Mouse (Mus musculus) heart, embryonic 15.5 days (tissue): ENCODE measurements around the gene Rbm25. TPM values are rescaled to one million over a fixed set of nuclear protein-coding genes. Genes with fewer than 3 reads are reported as not detected.
"Not testable (repeated sequence)": the region's sequence is repeated elsewhere in the genome, so short reads cannot be mapped to it uniquely, and the experiment has no call there.

Source experiments
- ATAC-seq: fragments of 200-750 bp; cut with Nextera tagmentation; replicated peaks from 2 replicates; pipeline ENCODE4 v1.8.0; 2017; ENCODE audit warnings: low read depth, moderate TSS enrichment; ENCODE audit not compliant: insufficient number of reproducible peaks, insufficient read depth, low FRiP score
- H3K27ac ChIP-seq: fragments of 300-500 bp; sonication (generic); 2 replicates; pipeline ENCODE4 v1.5.1; 2015; ENCODE audit warnings: mild to moderate bottlenecking, inconsistent platforms
- H3K27me3 ChIP-seq: fragments of 300-500 bp; sonication (generic); 2 replicates; pipeline ENCODE4 v1.6.1; 2015; ENCODE audit warnings: inconsistent platforms
- H3K36me3 ChIP-seq: fragments of 300-500 bp; sonication (generic); 2 replicates; pipeline ENCODE4 v1.6.1; 2015; ENCODE audit warnings: mild to moderate bottlenecking, inconsistent platforms
- H3K4me1 ChIP-seq: fragments of 300-500 bp; sonication (generic); replicated peaks from 2 replicates; pipeline ENCODE4 v1.6.1; 2015; ENCODE audit warnings: inconsistent platforms
- H3K4me2 ChIP-seq: fragments of 300-500 bp; sonication (generic); 2 replicates; pipeline ENCODE4 v1.6.1; 2015; ENCODE audit warnings: inconsistent platforms, mild to moderate bottlenecking, moderate library complexity
- H3K4me3 ChIP-seq: fragments of 300-500 bp; sonication (generic); 2 replicates; pipeline ENCODE4 v1.5.1; 2015; ENCODE audit warnings: mild to moderate bottlenecking, inconsistent platforms
- H3K9ac ChIP-seq: fragments of 300-500 bp; sonication (generic); 2 replicates; pipeline ENCODE4 v1.6.1; 2015; ENCODE audit warnings: mild to moderate bottlenecking, inconsistent platforms
- H3K9me3 ChIP-seq: fragments of 300-500 bp; sonication (generic); replicated peaks from 2 replicates; pipeline ENCODE4 v1.6.1; 2016; ENCODE audit warnings: inconsistent platforms
- WGBS: fragments of 180-500 bp; shearing (Covaris S2); methylation state at CpG from one replicate; pipeline ENCODE4 v1.1.7; 2015; ENCODE audit warnings: mixed read lengths; 5-methylcytosine and 5-hydroxymethylcytosine counted together
- polyA plus RNA-seq: library from polyadenylated mRNA; unstranded; fragments of >200 nt; fragmentation: Nextera tagmentation; extraction: Ambion mirVana; gene quantifications from 2 replicates; pipeline ENCODE4 v1.2.1, GENCODE M21; 2015

Gene Rbm25
- polyA plus RNA-seq, 1 experiment from 2014 or later = 156 TPM

DNA sequence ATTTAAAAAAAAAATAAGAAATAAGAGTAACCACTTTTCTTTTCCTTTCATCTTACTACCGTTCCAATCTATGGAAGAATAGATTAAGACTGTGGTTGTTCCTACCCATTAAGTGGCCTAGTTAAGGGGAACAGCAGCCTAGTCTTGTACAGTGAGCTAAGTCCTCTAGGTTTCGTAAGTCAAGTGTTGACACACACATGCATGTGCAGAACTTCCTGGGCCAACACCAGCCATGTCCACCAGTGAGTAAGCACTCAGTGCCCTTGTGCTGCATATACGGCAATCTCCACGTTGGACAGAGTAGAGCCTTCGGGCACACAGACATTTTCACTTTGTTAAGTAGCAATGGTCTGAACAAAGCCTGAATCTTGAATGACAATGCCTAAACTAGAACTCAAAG lies 13.8 kb upstream of the Rbm25 start:
- H3K4me1 ChIP-seq = no peaks in the 10 kb centered on the region
- no peak overlapping the region for H3K9ac ChIP-seq
- 91% methylated on average over 5 of the region's 5 CpGs for WGBS
- ATAC-seq = no peak
- no peak overlapping the region for H3K4me3 ChIP-seq
- no peaks in the 10 kb centered on the region for H3K36me3 ChIP-seq
- H3K27ac ChIP-seq = no peak overlapping the region
- no peak overlapping the region for H3K4me2 ChIP-seq
- H3K9me3 ChIP-seq = no peaks in the 10 kb centered on the region
- H3K27me3 ChIP-seq = no peaks in the 10 kb centered on the region

DNA sequence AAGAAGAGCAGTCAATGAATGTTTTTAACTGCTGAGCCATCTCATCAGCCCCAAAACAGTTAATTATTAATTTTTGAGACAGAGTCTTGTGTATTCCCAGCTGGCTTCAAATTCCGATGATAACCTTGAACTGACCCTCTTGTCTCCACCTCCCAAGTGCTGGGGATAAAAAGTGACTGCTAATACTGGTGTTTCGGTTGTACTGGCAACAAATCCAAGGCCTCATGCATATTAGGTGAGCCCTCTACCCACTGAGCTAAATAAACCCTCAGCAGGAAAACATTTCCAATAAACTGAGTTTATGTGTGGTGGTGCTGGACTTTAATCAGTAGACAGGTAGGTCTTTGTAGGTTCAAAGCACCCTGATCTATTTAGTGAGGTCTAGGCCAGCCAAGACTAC lies 12.1 kb upstream of the Rbm25 start:
- Histone ChIP-seq H3K27me3 (no peaks in the 10 kb centered on the region), H3K9ac (no peak overlapping the region), H3K9me3 (no peaks in the 10 kb centered on the region), H3K4me1 (no peaks in the 10 kb centered on the region), H3K27ac (no peak overlapping the region), H3K4me2 (no peak overlapping the region), H3K36me3 (no peaks in the 10 kb centered on the region), H3K4me3 (no peak overlapping the region)
- 72% methylated on average over 2 of the region's 2 CpGs for WGBS
- ATAC-seq = no peak

DNA sequence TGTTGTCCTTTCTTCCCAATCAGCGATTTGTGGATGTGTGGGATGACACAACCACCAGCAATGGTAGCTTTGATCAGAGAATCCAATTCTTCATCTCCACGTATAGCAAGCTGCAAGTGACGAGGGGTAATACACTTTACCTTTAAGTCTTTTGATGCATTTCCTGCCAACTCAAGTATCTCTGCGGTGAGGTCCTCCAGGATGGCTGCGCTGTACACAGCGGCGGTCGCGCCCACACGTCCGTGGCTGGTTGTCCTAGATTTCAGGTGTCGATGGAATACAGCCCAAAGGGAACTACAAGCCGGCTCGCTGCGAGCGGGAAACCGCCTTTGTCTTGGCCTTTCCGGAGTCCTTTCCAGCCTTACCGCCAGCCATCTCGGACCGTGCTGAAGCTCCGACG lies 10.3 kb upstream of the Rbm25 start:
- WGBS = 50% methylated on average over 23 of the region's 23 CpGs
- H3K36me3 ChIP-seq, H3K4me1 ChIP-seq, H3K9me3 ChIP-seq, ATAC-seq, H3K9ac ChIP-seq, H3K27ac ChIP-seq, H3K27me3 ChIP-seq: not testable (repeated sequence)
- Histone ChIP-seq H3K4me3 (peak overlapping the region; percentile 29; the same call in 1 of the 2 replicates), H3K4me2 (peak overlapping the region; percentile 48)

DNA sequence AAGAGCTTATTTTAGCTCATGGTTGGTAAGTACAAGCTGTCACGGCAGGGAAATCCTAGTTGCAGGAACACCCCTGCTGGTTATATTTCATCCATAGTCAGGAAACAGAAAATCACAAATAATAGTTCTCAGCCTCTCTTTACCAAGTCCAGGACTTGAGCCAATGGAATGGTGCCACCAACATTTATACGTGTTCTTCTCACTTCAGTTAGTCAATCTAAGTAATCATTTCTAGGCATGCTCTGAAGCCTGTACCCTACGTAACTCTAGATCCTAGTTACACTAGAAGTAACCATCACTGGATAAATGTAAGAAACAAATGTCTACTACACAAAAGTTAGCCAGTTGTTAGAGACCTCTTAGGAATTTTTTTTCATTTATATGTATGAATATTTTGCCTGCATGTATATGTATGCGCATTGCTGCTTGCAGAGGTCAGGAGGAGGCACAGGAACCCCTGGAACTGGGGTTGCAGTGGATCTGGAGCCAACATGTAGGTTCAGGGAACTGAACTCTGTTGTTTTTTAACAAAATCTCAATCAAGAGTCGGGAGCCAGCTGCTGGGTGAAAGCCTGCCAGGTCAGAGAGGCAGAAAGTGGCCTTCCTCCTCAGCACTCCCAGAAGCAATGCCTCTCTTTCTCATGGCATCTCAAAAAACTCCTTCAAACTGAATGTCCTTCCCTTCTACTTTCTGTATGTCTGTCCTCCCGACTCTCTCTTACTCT lies 8.8 kb upstream of the Rbm25 start:
- Histone ChIP-seq H3K4me3 (no peak overlapping the region), H3K36me3 (no peaks in the 10 kb centered on the region), H3K4me2 (no peak overlapping the region), H3K4me1 (no peaks in the 10 kb centered on the region), H3K27ac (no peak overlapping the region), H3K9me3 (no peaks in the 10 kb centered on the region), H3K27me3 (no peaks in the 10 kb centered on the region), H3K9ac (no peak overlapping the region)
- no peak for ATAC-seq
- WGBS = 74% methylated on average over 6 of the region's 6 CpGs

DNA sequence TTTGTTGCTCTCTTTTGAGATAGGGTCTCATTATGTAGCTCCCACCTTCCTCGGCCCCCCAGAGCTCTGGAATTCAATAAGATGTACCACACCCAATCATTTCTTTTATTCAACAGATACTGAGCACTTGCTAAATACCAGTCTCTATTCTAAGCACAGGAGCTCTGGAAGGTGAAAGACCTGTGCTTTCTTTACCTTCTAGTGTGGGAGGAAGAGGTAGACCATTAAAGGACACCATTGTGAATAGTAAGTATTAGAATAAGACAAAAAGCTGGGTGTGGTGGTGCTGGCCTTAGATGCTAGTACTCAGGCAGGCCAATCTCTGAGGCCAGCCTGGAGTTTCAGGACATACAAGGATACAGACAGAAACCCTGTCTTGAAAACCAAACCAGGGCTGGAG lies 6.7 kb upstream of the Rbm25 start:
- Histone ChIP-seq H3K27me3 (no peaks in the 10 kb centered on the region), H3K27ac (no peak overlapping the region), H3K36me3 (no peaks in the 10 kb centered on the region), H3K9me3 (no peaks in the 10 kb centered on the region), H3K4me1 (no peaks in the 10 kb centered on the region), H3K4me3 (no peak overlapping the region), H3K9ac (no peak overlapping the region), H3K4me2 (no peak overlapping the region)
- no peak for ATAC-seq
- 79% methylated on average over 1 of the region's 1 CpGs for WGBS

DNA sequence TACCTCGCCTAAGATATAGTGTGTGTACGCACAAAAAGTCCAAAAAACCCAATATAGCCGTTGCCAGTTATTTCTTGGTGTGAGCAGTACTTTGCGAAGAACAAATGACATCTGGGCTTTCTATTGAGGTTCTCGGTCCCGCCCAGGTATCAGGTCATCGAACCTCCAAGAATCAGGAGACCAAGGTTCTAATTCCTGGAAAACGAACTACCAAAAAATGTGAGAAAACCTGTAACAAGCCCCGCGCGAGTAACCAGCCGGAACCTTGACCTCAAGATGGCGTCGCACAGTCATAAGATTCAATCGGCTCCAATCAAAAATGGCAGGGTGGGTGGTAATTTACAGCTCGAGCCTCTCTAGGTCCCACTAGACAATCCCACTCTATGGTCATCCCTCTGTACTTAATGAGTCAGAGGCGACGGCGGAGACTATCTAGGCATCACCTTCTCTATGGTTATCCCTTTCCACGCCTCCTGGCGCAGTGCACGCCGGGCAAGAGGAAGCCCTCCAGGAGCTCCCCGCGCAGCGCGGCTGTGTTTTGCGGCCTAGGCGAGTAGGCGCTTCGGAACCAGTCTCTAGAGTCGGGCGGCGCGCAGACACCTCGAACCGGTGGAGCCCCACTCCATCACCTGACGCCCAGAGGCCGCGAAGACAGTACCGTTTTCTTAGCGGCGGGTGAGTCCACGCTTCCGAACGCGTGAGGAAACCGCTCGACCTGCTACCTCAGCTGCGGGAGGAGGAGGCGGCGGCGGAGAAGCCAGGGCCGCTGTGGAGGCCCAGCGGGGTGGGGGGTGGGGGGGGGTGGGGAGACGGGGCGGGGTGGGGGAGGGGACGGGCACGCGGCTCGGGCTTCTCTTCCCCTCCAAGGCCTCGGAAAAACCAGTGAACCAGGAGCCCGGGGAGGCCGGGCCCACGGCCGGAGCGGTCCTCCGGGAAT lies 975 bp downstream of the Rbm25 start:
- H3K4me3 ChIP-seq = peak overlapping the region; percentile 81
- H3K4me2 ChIP-seq = peak overlapping the region; percentile 76
- H3K9me3 ChIP-seq = no peaks in the 10 kb centered on the region
- peak overlapping the region; percentile 90 for H3K9ac ChIP-seq
- H3K27me3 ChIP-seq = no peaks in the 10 kb centered on the region
- peaks cover 11% of the 10 kb centered on the region; the same call in 1 of the 2 replicates for H3K36me3 ChIP-seq
- peaks cover 13% of the 10 kb centered on the region for H3K4me1 ChIP-seq
- ATAC-seq = peak; percentile 99
- peak overlapping the region; percentile 97 for H3K27ac ChIP-seq
- WGBS = under 1% methylated on average over 67 of the region's 68 CpGs

DNA sequence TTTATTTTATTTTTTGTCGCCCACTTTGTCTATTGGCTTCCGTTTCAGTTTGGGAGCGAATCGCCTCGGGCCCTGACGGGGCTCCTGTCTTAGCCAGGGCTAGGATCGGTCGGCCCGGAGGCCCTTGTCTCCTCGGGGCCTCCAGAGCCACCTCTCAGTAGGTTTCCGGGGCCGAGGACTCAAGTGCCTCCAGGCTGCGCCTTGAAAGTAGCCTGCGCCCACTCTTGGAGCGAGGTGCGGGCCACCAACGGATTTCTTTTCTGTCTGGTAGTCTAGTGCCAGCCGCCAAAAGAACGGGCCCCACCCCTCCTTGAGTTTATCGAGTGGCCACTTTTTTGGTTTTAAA lies 1.6 kb downstream of the Rbm25 start:
- Histone ChIP-seq H3K4me2 (peak overlapping the region; percentile 76), H3K36me3 (peaks cover 17% of the 10 kb centered on the region), H3K4me1 (peaks cover 13% of the 10 kb centered on the region), H3K27ac (peak overlapping the region; percentile 97), H3K4me3 (peak overlapping the region; percentile 81), H3K27me3 (no peaks in the 10 kb centered on the region), H3K9me3 (no peaks in the 10 kb centered on the region), H3K9ac (peak overlapping the region; percentile 90)
- ATAC-seq = peak; percentile 40
- WGBS = 0% methylated on average over 20 of the region's 20 CpGs

DNA sequence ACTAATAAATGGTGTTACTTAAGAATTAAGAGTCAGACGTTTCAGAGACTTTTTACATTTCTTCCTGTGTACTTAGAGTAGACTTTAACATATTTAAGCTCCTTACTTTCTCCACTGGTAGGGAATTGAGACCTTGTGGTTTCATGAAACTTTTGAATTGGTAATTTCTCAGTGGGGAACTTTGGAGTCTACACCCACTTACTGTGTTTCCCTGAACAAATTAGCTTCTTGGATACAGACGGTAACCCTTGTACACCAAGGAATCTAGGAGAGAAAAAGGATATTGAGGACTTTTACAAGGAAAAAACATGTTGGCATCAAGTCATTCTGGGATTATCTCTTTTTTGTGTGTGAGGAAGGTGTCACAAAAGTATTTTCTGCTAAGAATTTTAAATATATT lies 2.8 kb downstream of the Rbm25 start:
- H3K27me3 ChIP-seq = no peaks in the 10 kb centered on the region
- H3K27ac ChIP-seq = no peak overlapping the region
- H3K9ac ChIP-seq = no peak overlapping the region
- H3K4me1 ChIP-seq = peaks cover 13% of the 10 kb centered on the region
- WGBS = 39% methylated on average over 2 of the region's 2 CpGs
- H3K36me3 ChIP-seq = peaks cover 21% of the 10 kb centered on the region
- H3K4me3 ChIP-seq = peak overlapping the region; percentile 14; the same call in 1 of the 2 replicates
- H3K4me2 ChIP-seq = peak overlapping the region; percentile 76
- no peaks in the 10 kb centered on the region for H3K9me3 ChIP-seq
- no peak for ATAC-seq

DNA sequence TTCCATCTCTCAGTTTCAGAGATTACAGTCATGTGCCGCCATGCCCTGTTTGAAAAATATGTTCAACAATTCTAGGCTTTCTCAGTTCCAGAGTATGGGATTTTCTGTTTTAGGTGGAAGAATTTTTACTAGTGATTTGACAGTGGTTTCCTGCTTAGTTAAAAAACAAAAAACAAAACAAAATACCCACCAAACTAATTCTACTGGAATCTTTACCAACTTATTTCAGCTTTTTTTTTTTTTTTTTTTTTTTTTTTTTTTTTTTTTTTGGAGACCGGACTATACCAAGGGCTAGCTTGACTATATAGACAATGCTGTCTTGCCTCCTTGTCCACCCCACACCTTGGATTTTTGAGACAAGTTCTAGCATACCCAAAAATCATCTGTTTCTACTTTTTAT lies 10.2 kb downstream of the Rbm25 start:
- Histone ChIP-seq H3K27me3 (no peaks in the 10 kb centered on the region), H3K4me1 (peaks cover 3% of the 10 kb centered on the region; the same call in 1 of the 2 replicates), H3K27ac (no peak overlapping the region), H3K4me2 (no peak overlapping the region), H3K4me3 (no peak overlapping the region), H3K36me3 (peaks cover 49% of the 10 kb centered on the region), H3K9ac (no peak overlapping the region), H3K9me3 (no peaks in the 10 kb centered on the region)
- WGBS = 93% methylated on average over 2 of the region's 2 CpGs
- no peak for ATAC-seq

DNA sequence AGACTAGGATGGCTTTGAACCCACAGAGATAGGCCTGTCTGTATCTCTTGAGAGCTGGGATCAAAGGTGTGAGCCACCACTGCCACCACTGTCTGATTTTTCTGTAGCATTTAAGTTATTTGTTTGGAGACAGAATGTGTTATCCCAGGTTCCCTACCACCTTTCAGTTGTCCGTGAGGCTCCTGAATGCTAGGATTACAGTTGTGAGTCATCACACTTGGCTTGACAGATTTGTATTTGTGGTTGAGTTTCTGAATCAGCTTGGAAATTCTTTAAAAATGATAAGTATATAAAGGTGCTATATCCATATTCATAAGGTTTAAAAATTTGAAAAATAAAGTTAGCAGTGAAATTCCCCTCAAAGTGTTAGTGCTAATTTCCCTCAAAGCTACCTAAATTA lies 12.1 kb downstream of the Rbm25 start:
- Histone ChIP-seq H3K9ac (no peak overlapping the region), H3K27ac (no peak overlapping the region), H3K4me3 (no peak overlapping the region), H3K4me1 (no peaks in the 10 kb centered on the region), H3K4me2 (no peak overlapping the region), H3K36me3 (peaks cover 44% of the 10 kb centered on the region), H3K27me3 (no peaks in the 10 kb centered on the region), H3K9me3 (no peaks in the 10 kb centered on the region)
- ATAC-seq = no peak
- WGBS = 88% methylated on average over 1 of the region's 1 CpGs

DNA sequence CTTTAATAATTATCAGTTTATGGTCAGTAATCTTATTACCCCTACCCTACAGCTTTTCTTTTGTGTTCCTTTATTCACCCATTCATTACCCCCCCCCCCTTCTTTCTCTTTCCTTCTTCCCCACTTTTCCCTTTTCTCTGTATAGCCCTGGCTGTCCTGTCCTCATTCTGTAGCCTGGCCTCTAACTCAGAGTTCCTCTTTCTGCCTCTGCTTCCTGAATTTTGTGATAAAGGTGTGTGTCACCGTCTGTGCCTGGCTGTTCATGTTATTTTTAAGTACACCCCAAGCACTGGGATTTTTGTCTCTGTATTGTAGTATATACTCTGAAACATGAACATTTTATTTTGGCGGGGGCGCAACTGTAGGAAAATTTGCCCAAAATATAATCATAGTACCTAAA lies 19.3 kb downstream of the Rbm25 start:
- no peak for ATAC-seq
- H3K4me1 ChIP-seq = no peaks in the 10 kb centered on the region
- no peak overlapping the region for H3K4me3 ChIP-seq
- peaks cover 58% of the 10 kb centered on the region for H3K36me3 ChIP-seq
- no peaks in the 10 kb centered on the region for H3K9me3 ChIP-seq
- no peak overlapping the region for H3K27ac ChIP-seq
- 67% methylated on average over 3 of the region's 3 CpGs for WGBS
- H3K9ac ChIP-seq = no peak overlapping the region
- H3K27me3 ChIP-seq = no peaks in the 10 kb centered on the region
- H3K4me2 ChIP-seq = no peak overlapping the region
